Mouse (Mus musculus) intestine, postnatal 0 days (tissue): ENCODE data around the gene Slc30a2. TPM values are rescaled to one million over a fixed set of nuclear protein-coding genes. Genes with fewer than 3 reads are reported as not detected.
A peak's percentile ranks its signal among the peaks of the same experiment; 100 is the strongest.

ENCODE experiments used
- ATAC-seq: fragments of 200-750 bp; cut with Nextera tagmentation; 2 replicates; pipeline ENCODE4 v1.8.0; 2017; ENCODE audit warnings: mild to moderate bottlenecking, moderate TSS enrichment, moderate library complexity
- H3K27ac ChIP-seq: fragments of 300-500 bp; sonication (generic); 2 replicates; pipeline ENCODE4 v1.5.1; 2014; ENCODE audit warnings: mild to moderate bottlenecking, low read depth, low read length, moderate library complexity
- H3K27me3 ChIP-seq: fragments of 300-500 bp; sonication (generic); replicated peaks from 2 replicates; pipeline ENCODE4 v1.6.1; 2014; ENCODE audit warnings: low read length, mixed read lengths; ENCODE audit not compliant: control insufficient read depth, insufficient read depth
- H3K36me3 ChIP-seq: fragments of 300-500 bp; sonication (generic); 2 replicates; pipeline ENCODE4 v1.6.1; 2014; ENCODE audit warnings: mild to moderate bottlenecking, moderate library complexity; ENCODE audit not compliant: control insufficient read depth, insufficient read depth
- H3K4me1 ChIP-seq: fragments of 300-500 bp; sonication (generic); replicated peaks from 2 replicates; pipeline ENCODE4 v1.6.1; 2014; ENCODE audit warnings: antibody characterized with exemption, low read length, mixed read lengths; ENCODE audit not compliant: control insufficient read depth, insufficient read depth
- H3K4me2 ChIP-seq: fragments of 300-500 bp; sonication (generic); replicated peaks from 2 replicates; pipeline ENCODE4 v1.6.1; 2014; ENCODE audit warnings: low read depth, mild to moderate bottlenecking, moderate library complexity
- H3K4me3 ChIP-seq: fragments of 300-500 bp; sonication (generic); 2 replicates; pipeline ENCODE4 v1.5.1; 2014; ENCODE audit warnings: low read depth, low read length
- H3K9ac ChIP-seq: fragments of 300-500 bp; sonication (generic); 2 replicates; pipeline ENCODE4 v1.6.1; 2014; ENCODE audit warnings: mild to moderate bottlenecking, low read depth, low read length
- H3K9me3 ChIP-seq: fragments of 300-500 bp; sonication (generic); 2 replicates; pipeline ENCODE4 v1.6.1; 2016; ENCODE audit warnings: mixed run types; ENCODE audit not compliant: control insufficient read depth
- CTCF ChIP-seq: sonication (generic); IDR thresholded peaks from 2 replicates; pipeline ENCODE4 v1.5.1; 2016; ENCODE audit warnings: low read depth, mild to moderate bottlenecking, control low read depth, antibody characterized with exemption, moderate library complexity
- WGBS: fragments of 180-500 bp; shearing (Covaris S2); extraction: QIAGEN DNeasy Blood & Tissue Kit; methylation state at CpG from one replicate; pipeline ENCODE4 v1.1.7; 2014; 5-methylcytosine and 5-hydroxymethylcytosine counted together
- polyA plus RNA-seq: library from polyadenylated mRNA; unstranded; fragments of >200 nt; fragmentation: Nextera tagmentation; extraction: Ambion mirVana; gene quantifications from 2 replicates; pipeline ENCODE4 v1.2.1, GENCODE M21; 2015

The Slc30a2 gene
- polyA plus RNA-seq, 1 experiment from 2014 or later, result 39.1 TPM

GRCm38 (mm10) chr4:134401181-134401661, 58.2 kb downstream of the Slc30a2 start:
- Histone ChIP-seq H3K9me3 (no peaks in the 10 kb centered on the region), H3K4me2 (peak overlapping the region; percentile 64), H3K36me3 (peaks cover 16% of the 10 kb centered on the region; the same call in 1 of the 2 replicates), H3K27me3 (no peaks in the 10 kb centered on the region), H3K4me1 (peaks cover 6% of the 10 kb centered on the region), H3K4me3 (peak overlapping the region; percentile 30), H3K27ac (peak overlapping the region; percentile 57), H3K9ac (0 out of 2 replicates have a peak overlapping the region, but pooled peaks have one; percentile 26)
- ATAC-seq, result peak; percentile 40
- TF ChIP-seq CTCF, result no peak
- 3% methylated on average over 19 of the region's 19 CpGs for WGBS

- H3K4me2 ChIP-seq, result peak overlapping the region; percentile 64
- peak overlapping the region; percentile 30 for H3K4me3 ChIP-seq
- peaks cover 21% of the 10 kb centered on the region; the same call in 1 of the 2 replicates for H3K36me3 ChIP-seq
- ATAC-seq, result peak; percentile 55; the same call in 1 of the 2 replicates
- 32% methylated on average over 16 of the region's 16 CpGs for WGBS
- peak overlapping the region; percentile 57 for H3K27ac ChIP-seq
- 0 out of 2 replicates have a peak overlapping the region, but pooled peaks have one; percentile 26 for H3K9ac ChIP-seq
- H3K4me1 ChIP-seq, result peaks cover 6% of the 10 kb centered on the region
- H3K9me3 ChIP-seq, result no peaks in the 10 kb centered on the region
- H3K27me3 ChIP-seq, result no peaks in the 10 kb centered on the region
- TF ChIP-seq CTCF, result no peak
Observed at GRCm38 (mm10) chr4:134401856-134402570, 59.0 kb downstream of the Slc30a2 start.

GRCm38 (mm10) chr4:134402571-134403262, 59.7 kb downstream of the Slc30a2 start:
- no peak overlapping the region; the same call in 1 of the 2 replicates for H3K4me2 ChIP-seq
- TF ChIP-seq CTCF, result no peak
- peaks cover 26% of the 10 kb centered on the region; the same call in 1 of the 2 replicates for H3K36me3 ChIP-seq
- H3K9me3 ChIP-seq, result no peaks in the 10 kb centered on the region
- no peak for ATAC-seq
- no peak overlapping the region for H3K9ac ChIP-seq
- no peak overlapping the region for H3K4me3 ChIP-seq
- peak overlapping the region; percentile 30 for H3K27ac ChIP-seq
- H3K4me1 ChIP-seq, result peaks cover 6% of the 10 kb centered on the region
- H3K27me3 ChIP-seq, result no peaks in the 10 kb centered on the region
- 53% methylated on average over 16 of the region's 16 CpGs for WGBS

GRCm38 (mm10) chr4:134403721-134404120, 60.7 kb downstream of the Slc30a2 start:
- Histone ChIP-seq H3K9me3 (no peaks in the 10 kb centered on the region), H3K27me3 (no peaks in the 10 kb centered on the region), H3K27ac (no peak overlapping the region), H3K4me1 (peaks cover 6% of the 10 kb centered on the region), H3K9ac (no peak overlapping the region), H3K36me3 (peaks cover 27% of the 10 kb centered on the region; the same call in 1 of the 2 replicates), H3K4me3 (no peak overlapping the region), H3K4me2 (no peak overlapping the region)
- no peak for ATAC-seq
- WGBS, result 70% methylated on average over 7 of the region's 7 CpGs
- peak; percentile 12; the same call in 1 of the 2 replicates for TF ChIP-seq CTCF

Other genes starting within 250 kb of the Slc30a2 start
- 28.7 and 31.2 TPM in 2 replicates for gene Cd52, start 248.1 kb upstream of the Slc30a2 start, polyA plus RNA-seq
- 0.88 and 1.5 TPM in 2 replicates for gene Ubxn11, start 240.6 kb upstream of the Slc30a2 start, polyA plus RNA-seq
- 503 and 522 TPM in 2 replicates for gene Sh3bgrl3, start 214.4 kb upstream of the Slc30a2 start, polyA plus RNA-seq
- 85.9 and 91.1 TPM in 2 replicates for gene Cep85, start 156.1 kb upstream of the Slc30a2 start, polyA plus RNA-seq
- gene Gm7534, start 140.2 kb upstream of the Slc30a2 start, polyA plus RNA-seq, result not detected in 2 replicates
- 0.60 and 0.81 TPM in 2 replicates for gene Catsper4, start 115.8 kb upstream of the Slc30a2 start, polyA plus RNA-seq
- 13.8 and 15.5 TPM in 2 replicates for gene Cnksr1, start 104.8 kb upstream of the Slc30a2 start, polyA plus RNA-seq
- 0.39 and 0.46 TPM in 2 replicates for gene E130218I03Rik, start 99.5 kb upstream of the Slc30a2 start, polyA plus RNA-seq
- 9.4 and 10.5 TPM in 2 replicates for gene Zfp593, start 97.6 kb upstream of the Slc30a2 start, polyA plus RNA-seq
- not detected in 2 replicates for gene Gm30191, start 96.2 kb upstream of the Slc30a2 start, polyA plus RNA-seq
- 6.8 and 7.6 TPM in 2 replicates for gene Grrp1, start 89.1 kb upstream of the Slc30a2 start, polyA plus RNA-seq
- 9.2 and 9.6 TPM in 2 replicates for gene Pdik1l, start 55.3 kb upstream of the Slc30a2 start, polyA plus RNA-seq
- gene Trim63, start 28.1 kb upstream of the Slc30a2 start, polyA plus RNA-seq, result 1.4 and 1.7 TPM in 2 replicates
- 1.0 and 1.2 TPM in 2 replicates for gene Extl1, start 40.7 kb downstream of the Slc30a2 start, polyA plus RNA-seq
- 39.8 and 49.2 TPM in 2 replicates for gene Pafah2, start 53.1 kb downstream of the Slc30a2 start, polyA plus RNA-seq
- gene Stmn1, start 125.1 kb downstream of the Slc30a2 start, polyA plus RNA-seq, result 398 and 412 TPM in 2 replicates
- 62.6 and 70.3 TPM in 2 replicates for gene Paqr7, start 153.5 kb downstream of the Slc30a2 start, polyA plus RNA-seq
- 3.8 TPM in 2 replicates for gene Aunip, start 167.8 kb downstream of the Slc30a2 start, polyA plus RNA-seq
- gene Mtfr1l, start 192.2 kb downstream of the Slc30a2 start, polyA plus RNA-seq, result 84.5 and 88.1 TPM in 2 replicates
- 5.7 and 6.8 TPM in 2 replicates for gene Selenon, start 209.0 kb downstream of the Slc30a2 start, polyA plus RNA-seq